Mouse (Mus musculus) erythroblast, embryonic 14.5 days (primary cell): ENCODE data around the gene Kctd20. TPM values are rescaled to one million over a fixed set of nuclear protein-coding genes. Genes with fewer than 3 reads are reported as not detected.

Experiments used
- H3K27me3 ChIP-seq: 2 replicates; pipeline ENCODE4 v1.6.1; 2012; ENCODE audit warnings: inconsistent platforms; ENCODE audit not compliant: control insufficient read depth
- H3K36me3 ChIP-seq: 2 replicates; pipeline ENCODE4 v1.6.1; 2012; ENCODE audit warnings: mild to moderate bottlenecking, inconsistent platforms; ENCODE audit not compliant: control insufficient read depth
- H3K4me1 ChIP-seq: 2 replicates; pipeline ENCODE4 v1.6.1; 2012; ENCODE audit warnings: inconsistent platforms; ENCODE audit not compliant: control insufficient read depth
- H3K4me3 ChIP-seq: replicated peaks from 2 replicates; pipeline ENCODE3; 2012; ENCODE audit warnings: moderate library complexity, mild to moderate bottlenecking, inconsistent platforms
- H3K9me3 ChIP-seq: 2 replicates; pipeline ENCODE4 v1.6.1; 2012; ENCODE audit warnings: low read length, inconsistent platforms, mixed read lengths; ENCODE audit not compliant: control insufficient read depth
- GATA1 ChIP-seq: IDR thresholded peaks from 2 replicates; pipeline ENCODE4 v1.6.1; 2012; ENCODE audit warnings: low read length, inconsistent platforms, mixed read lengths
- TAL1 ChIP-seq: IDR thresholded peaks from 3 replicates; pipeline ENCODE4 v1.6.1; 2012; ENCODE audit warnings: low read length, inconsistent platforms, mixed read lengths
- polyA plus RNA-seq: library from polyadenylated mRNA; stranded (reverse); fragments of >175 nt; gene quantifications from 2 replicates; pipeline ENCODE4 v1.2.3, GENCODE M21; 2012

Kctd20 gene
- 11.3 and 19.7 TPM in 2 replicates for polyA plus RNA-seq

GRCm38 (mm10) chr17:28951831-28952799 is at the start of gene Kctd20:
TSS of gene Kctd20 (plus strand) at chr17:28951950.
- TF ChIP-seq TAL1 (no peak), GATA1 (no peak)
- H3K36me3 ChIP-seq, result peaks cover 33% of the 10 kb centered on the region
- H3K4me1 ChIP-seq, result peaks cover 43% of the 10 kb centered on the region
- H3K4me3 ChIP-seq, result peak within 1 kb of the TSS; percentile 73
- peaks cover 4% of the 10 kb centered on the region; the same call in 1 of the 2 replicates for H3K27me3 ChIP-seq
- H3K9me3 ChIP-seq, result peaks cover 11% of the 10 kb centered on the region

GRCm38 (mm10) chr17:28904546-28905376 is 47.0 kb upstream of the Kctd20 start:
- no peak for TF ChIP-seq TAL1
- TF ChIP-seq GATA1, result no peak
- Histone ChIP-seq H3K4me3 (no peak overlapping the region), H3K9me3 (no peaks in the 10 kb centered on the region), H3K4me1 (peaks cover 2% of the 10 kb centered on the region; the same call in 1 of the 2 replicates), H3K27me3 (peaks cover 18% of the 10 kb centered on the region), H3K36me3 (no peaks in the 10 kb centered on the region)

GRCm38 (mm10) chr17:28905377-28905916 is 46.3 kb upstream of the Kctd20 start:
- TF ChIP-seq TAL1 (no peak), GATA1 (no peak)
- H3K9me3 ChIP-seq, result no peaks in the 10 kb centered on the region
- no peak overlapping the region for H3K4me3 ChIP-seq
- H3K36me3 ChIP-seq, result no peaks in the 10 kb centered on the region
- peaks cover 2% of the 10 kb centered on the region; the same call in 1 of the 2 replicates for H3K4me1 ChIP-seq
- peaks cover 24% of the 10 kb centered on the region for H3K27me3 ChIP-seq

GRCm38 (mm10) chr17:28907959-28908358 is 43.8 kb upstream of the Kctd20 start:
- Histone ChIP-seq H3K27me3 (peaks cover 29% of the 10 kb centered on the region), H3K4me3 (no peak overlapping the region), H3K36me3 (no peaks in the 10 kb centered on the region), H3K4me1 (peaks cover 2% of the 10 kb centered on the region; the same call in 1 of the 2 replicates), H3K9me3 (no peaks in the 10 kb centered on the region)
- no peak for TF ChIP-seq GATA1
- no peak for TF ChIP-seq TAL1

GRCm38 (mm10) chr17:28909252-28909941 is 42.4 kb upstream of the Kctd20 start:
- H3K4me1 ChIP-seq, result peaks cover 2% of the 10 kb centered on the region; the same call in 1 of the 2 replicates
- no peaks in the 10 kb centered on the region for H3K9me3 ChIP-seq
- no peak overlapping the region for H3K4me3 ChIP-seq
- TF ChIP-seq TAL1 (no peak), GATA1 (no peak)
- peaks cover 29% of the 10 kb centered on the region for H3K27me3 ChIP-seq
- H3K36me3 ChIP-seq, result no peaks in the 10 kb centered on the region

- peaks cover 29% of the 10 kb centered on the region for H3K27me3 ChIP-seq
- no peaks in the 10 kb centered on the region for H3K9me3 ChIP-seq
- no peak for TF ChIP-seq TAL1
- no peak for TF ChIP-seq GATA1
- H3K36me3 ChIP-seq, result no peaks in the 10 kb centered on the region
- H3K4me1 ChIP-seq, result no peaks in the 10 kb centered on the region
- H3K4me3 ChIP-seq, result no peak overlapping the region
Observed at GRCm38 (mm10) chr17:28910139-28910538, 41.6 kb upstream of the Kctd20 start.

GRCm38 (mm10) chr17:28913200-28913599 is 38.5 kb upstream of the Kctd20 start:
- Histone ChIP-seq H3K9me3 (no peaks in the 10 kb centered on the region), H3K4me3 (no peak overlapping the region), H3K4me1 (no peaks in the 10 kb centered on the region), H3K36me3 (no peaks in the 10 kb centered on the region), H3K27me3 (peaks cover 26% of the 10 kb centered on the region)
- TF ChIP-seq TAL1 (no peak), GATA1 (no peak)

- Histone ChIP-seq H3K27me3 (peaks cover 20% of the 10 kb centered on the region), H3K4me1 (no peaks in the 10 kb centered on the region)
Observed at GRCm38 (mm10) chr17:28913940-28914339, 37.8 kb upstream of the Kctd20 start.

More at GRCm38 (mm10) chr17:28913940-28914339, 37.8 kb upstream of the Kctd20 start:
- Histone ChIP-seq H3K9me3 (no peaks in the 10 kb centered on the region), H3K36me3 (no peaks in the 10 kb centered on the region), H3K4me3 (no peak overlapping the region)
- TF ChIP-seq TAL1, result no peak
- no peak for TF ChIP-seq GATA1
